8 mouse cellular contexts compared by ENCODE assay signal in the genomic region with DNA sequence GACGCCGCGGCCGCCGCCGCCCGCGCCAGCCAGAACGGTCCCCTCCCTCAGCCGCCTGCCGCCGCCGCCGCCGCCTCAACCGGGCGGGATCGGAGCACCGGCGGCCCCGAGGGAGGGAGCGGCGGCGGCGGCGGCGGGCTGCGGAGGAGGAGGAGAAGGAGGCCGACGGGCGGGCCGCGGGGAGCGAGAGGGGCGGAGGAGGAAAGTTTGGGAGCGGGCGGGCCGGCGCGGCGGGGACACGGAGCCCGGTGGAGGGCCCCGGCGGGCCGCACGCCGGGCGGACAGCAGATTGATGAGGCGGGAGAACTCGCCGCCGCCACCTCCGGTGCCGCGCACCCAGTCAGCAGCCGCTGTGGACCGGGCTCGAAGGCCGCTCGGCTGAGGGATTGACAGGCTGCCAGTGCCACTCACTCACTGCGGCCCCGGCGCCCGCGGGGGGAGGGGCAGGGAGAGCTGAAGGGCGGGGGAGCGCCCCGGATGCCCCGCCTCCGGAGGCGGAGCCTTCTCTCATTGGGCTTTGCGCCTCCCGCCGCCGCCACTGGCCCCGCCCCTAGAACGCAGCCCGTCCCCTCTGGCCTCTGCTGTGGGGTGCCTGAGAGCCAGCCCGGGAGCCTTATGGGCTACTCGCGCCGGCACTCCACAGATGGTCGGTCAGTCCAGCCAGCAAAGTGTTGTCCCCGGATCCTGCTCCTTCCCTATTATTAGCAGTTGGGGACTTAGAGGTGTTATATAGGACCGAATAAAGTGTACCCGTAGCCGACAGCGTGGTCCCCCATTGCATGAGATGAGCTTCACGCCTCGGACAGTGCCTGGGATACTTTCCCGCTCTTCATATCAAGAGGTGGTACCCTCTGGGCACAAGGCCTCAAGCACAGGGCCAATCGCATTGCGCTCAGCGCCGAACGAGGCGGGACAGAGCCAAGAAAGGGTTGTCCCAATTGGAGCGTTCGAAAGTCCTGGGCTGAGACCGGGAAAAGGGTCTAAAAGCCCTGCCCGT. TPM values are rescaled to one million over a fixed set of nuclear protein-coding genes. Genes with fewer than 3 reads are reported as not detected.
DNase-seq lines count a peak whose midpoint lies in the region; ATAC-seq lines count a peak whose summit lies in the region.

A gene (minus strand): TSS at position 838 of the 997 bp plus-strand sequence.

- peak; percentile 90 for ATAC-seq in common myeloid progenitor, adult 5-6 weeks (replicated peaks; ENCODE audit: low read depth, poor library complexity, severe bottlenecking)
- peak; percentile 95 for ATAC-seq in megakaryocyte progenitor cell, adult 5-6 weeks (replicated peaks; ENCODE audit: poor library complexity)

- peak; percentile 97 for DNase-seq in ZHBTc4 (ENCODE audit: low read depth, low spot score)
- DNase-seq in gastrocnemius, adult 8-10 months (ENCODE audit: low spot score in 2 of 2): peak; percentile 91 to 94
- peak; percentile 96 for DNase-seq in induced T-regulatory cell, adult 2 months (ENCODE audit: low read depth)
- peak; percentile 81 to 92 for DNase-seq in left cerebral cortex, adult 9 months (ENCODE audit: low spot score in 2 of 2)
- peak; percentile 90 for DNase-seq in right cerebral cortex, postnatal 14 days
- peak; percentile 93 to 94 for DNase-seq in urinary bladder, postnatal 36 days (ENCODE audit: low spot score in 2 of 2)

RNA-seq across cellular contexts. Expression of the gene that starts here (rescaled TPM):
- 7.2 and 13.7 TPM in 2 replicates for total RNA-seq in common myeloid progenitor, adult 5-6 weeks (2017)
- 1 to 10 TPM; 1.3 to 1.9 (median 1.6) TPM for total RNA-seq in gastrocnemius, adult 8-10 months (2022)
- total RNA-seq in megakaryocyte progenitor cell, adult 5-6 weeks (2015): 6.3 and 12.8 TPM in 2 replicates
- total RNA-seq in megakaryocyte progenitor cell, adult 5-6 weeks (2017): 4.1 and 4.5 TPM in 2 replicates

Comparison
In these comparisons a context has a peak if more than half of its experiments do, and no peak if none do; other contexts are left out.
1. Peak in every context shown above with its lines: DNase-seq and ATAC-seq.